Mouse (Mus musculus): ENCODE data around the gene Gins3.

- TF ChIP-seq CTCF (IDR thresholded peaks at IDR 0.05; ENCODE audit: control insufficient read depth, insufficient read depth, insufficient replicate concordance, low read depth, low read length) (no peak), POLR2A (IDR thresholded peaks at IDR 0.05; ENCODE audit: control insufficient read depth, low read depth, low read length) (no peak)
Measured at GRCm38 (mm10) chr8:95694631-95695030, 61.4 kb downstream of the Gins3 start.
